Mouse (Mus musculus) hindbrain, embryonic 12.5 days (tissue): Measurements from ENCODE around the gene Hist2h2bb. TPM values are rescaled to one million over a fixed set of nuclear protein-coding genes. Genes with fewer than 3 reads are reported as not detected.
"Not testable (repeated sequence)": the region's sequence is repeated elsewhere in the genome, so short reads cannot be mapped to it uniquely, and the experiment has no call there.

ENCODE experiments used
- ATAC-seq: fragments of 200-750 bp; cut with Nextera tagmentation; 2 replicates; pipeline ENCODE4 v1.8.0; 2017; ENCODE audit warnings: moderate TSS enrichment; ENCODE audit not compliant: low FRiP score
- H3K27ac ChIP-seq: fragments of 300-500 bp; sonication (generic); 2 replicates; pipeline ENCODE4 v1.5.1; 2016; ENCODE audit warnings: mild to moderate bottlenecking
- H3K27me3 ChIP-seq: fragments of 300-500 bp; sonication (generic); 2 replicates; pipeline ENCODE4 v1.6.1; 2016; ENCODE audit warnings: mild to moderate bottlenecking
- H3K36me3 ChIP-seq: fragments of 300-500 bp; sonication (generic); 2 replicates; pipeline ENCODE4 v1.6.1; 2016; ENCODE audit warnings: mild to moderate bottlenecking
- H3K4me1 ChIP-seq: fragments of 300-500 bp; sonication (generic); 2 replicates; pipeline ENCODE4 v1.6.1; 2016
- H3K4me2 ChIP-seq: fragments of 300-500 bp; sonication (generic); replicated peaks from 2 replicates; pipeline ENCODE4 v1.6.1; 2016; ENCODE audit warnings: mild to moderate bottlenecking
- H3K4me3 ChIP-seq: fragments of 300-500 bp; sonication (generic); 2 replicates; pipeline ENCODE4 v1.5.1; 2016; ENCODE audit warnings: mild to moderate bottlenecking
- H3K9ac ChIP-seq: fragments of 300-500 bp; sonication (generic); 2 replicates; pipeline ENCODE4 v1.6.1; 2016; ENCODE audit warnings: mild to moderate bottlenecking, moderate library complexity
- H3K9me3 ChIP-seq: fragments of 300-500 bp; sonication (generic); replicated peaks from 2 replicates; pipeline ENCODE4 v1.6.1; 2016; ENCODE audit warnings: mild to moderate bottlenecking
- WGBS: fragments of 180-500 bp; shearing (Covaris S2); methylation state at CpG from one replicate; pipeline ENCODE4 v1.1.7; 2016; 5-methylcytosine and 5-hydroxymethylcytosine counted together
- polyA plus RNA-seq: library from polyadenylated mRNA; unstranded; fragments of >200 nt; fragmentation: Nextera tagmentation; extraction: Ambion mirVana; gene quantifications from 2 replicates; pipeline ENCODE4 v1.2.1, GENCODE M21; 2016

Gene Hist2h2bb
- polyA plus RNA-seq, 1 experiment from 2014 or later = 14.4 TPM

DNA sequence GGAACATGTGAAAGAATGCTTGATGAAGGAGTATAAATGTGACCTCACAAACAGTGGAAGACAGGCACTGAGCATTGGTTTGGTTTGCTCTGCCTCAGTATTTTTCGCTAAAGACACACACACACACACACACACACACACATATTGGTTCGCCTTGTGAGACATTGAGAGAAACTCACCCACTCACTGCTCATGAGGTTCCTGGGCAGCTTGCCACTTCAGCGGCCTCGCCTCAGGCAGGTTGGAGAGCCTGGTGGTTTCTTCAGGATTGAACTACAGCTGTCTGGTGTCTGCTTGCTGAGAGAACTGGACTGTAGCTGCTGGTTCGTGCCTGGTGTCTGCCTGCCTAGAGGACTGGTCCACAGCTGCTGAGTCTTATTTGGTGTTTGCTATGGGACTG lies 9.3 kb upstream of the Hist2h2bb start:
- Histone ChIP-seq H3K4me2 (no peak overlapping the region), H3K9me3 (no peaks in the 10 kb centered on the region), H3K36me3 (no peaks in the 10 kb centered on the region), H3K27me3 (no peaks in the 10 kb centered on the region), H3K4me3 (no peak overlapping the region), H3K27ac (no peak overlapping the region), H3K9ac (no peak overlapping the region), H3K4me1 (peaks cover 22% of the 10 kb centered on the region)
- no peak for ATAC-seq
- WGBS = 92% methylated on average over 5 of the region's 5 CpGs

DNA sequence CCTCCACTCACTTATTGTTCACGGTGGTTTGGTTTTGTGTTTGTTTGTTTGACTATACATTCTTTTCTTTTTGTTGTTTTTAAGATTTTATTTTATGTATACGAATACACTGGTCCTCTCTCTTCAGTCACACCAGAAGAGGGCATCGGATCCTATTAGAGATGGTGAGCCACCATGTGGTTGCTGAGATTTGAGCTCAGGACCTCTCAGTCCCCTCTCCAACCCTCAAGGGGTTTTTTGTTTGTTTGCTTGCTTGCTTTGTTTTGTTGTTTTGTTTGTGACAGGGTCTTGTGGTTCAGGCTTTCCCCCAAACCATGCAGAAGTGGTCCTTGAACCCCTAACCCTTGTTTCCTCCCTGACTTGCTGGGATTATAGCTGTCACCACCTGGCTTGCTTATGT lies 7.9 kb upstream of the Hist2h2bb start:
- Histone ChIP-seq H3K4me3 (peak overlapping the region; percentile 59), H3K36me3 (no peaks in the 10 kb centered on the region), H3K9ac (peak overlapping the region; percentile 82; the same call in 1 of the 2 replicates), H3K27ac (peak overlapping the region; percentile 98), H3K4me2 (peak overlapping the region; percentile 85), H3K4me1 (peaks cover 22% of the 10 kb centered on the region), H3K27me3 (no peaks in the 10 kb centered on the region), H3K9me3 (no peaks in the 10 kb centered on the region)
- WGBS = 56% methylated on average over 3 of the region's 3 CpGs
- no peak for ATAC-seq

DNA sequence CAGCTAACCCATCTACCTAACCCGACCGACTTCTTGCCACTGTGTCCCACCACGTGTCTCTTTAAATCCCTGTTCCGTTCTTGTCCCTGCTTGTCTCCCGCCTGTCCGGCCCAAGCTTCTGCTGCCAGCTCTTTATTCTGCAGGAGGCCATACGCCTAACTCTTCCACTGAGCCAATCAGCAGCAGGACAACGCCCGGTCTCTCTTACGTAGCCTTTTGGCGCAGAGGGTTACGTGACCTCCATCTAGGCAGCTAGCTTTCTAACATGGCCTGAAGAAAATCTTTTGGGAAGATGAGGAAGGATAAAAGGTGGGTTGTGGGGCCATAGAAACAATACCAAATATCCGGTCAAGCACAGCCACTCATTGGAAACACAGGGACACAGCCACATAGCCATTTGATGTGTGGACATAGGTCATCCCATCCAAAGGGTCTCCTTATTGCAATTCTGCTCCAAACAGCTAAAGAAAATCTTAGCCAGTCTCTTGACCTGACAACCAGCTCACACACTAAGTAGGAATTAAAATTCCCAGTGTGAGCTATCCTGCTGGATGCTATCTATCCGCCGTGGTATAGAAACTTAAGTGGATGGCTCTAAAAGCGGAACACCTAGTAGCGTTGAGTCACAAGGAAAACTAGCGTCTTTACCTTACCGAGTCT lies 7.2 kb upstream of the Hist2h2bb start:
- H3K4me1 ChIP-seq = peaks cover 22% of the 10 kb centered on the region
- H3K36me3 ChIP-seq = no peaks in the 10 kb centered on the region
- peak overlapping the region; percentile 59 for H3K4me3 ChIP-seq
- peak overlapping the region; percentile 98 for H3K27ac ChIP-seq
- H3K9me3 ChIP-seq = no peaks in the 10 kb centered on the region
- WGBS = under 1% methylated on average over 19 of the region's 19 CpGs
- H3K27me3 ChIP-seq = no peaks in the 10 kb centered on the region
- ATAC-seq = peak; percentile 76
- peak overlapping the region; percentile 82 for H3K9ac ChIP-seq
- H3K4me2 ChIP-seq = peak overlapping the region; percentile 85

DNA sequence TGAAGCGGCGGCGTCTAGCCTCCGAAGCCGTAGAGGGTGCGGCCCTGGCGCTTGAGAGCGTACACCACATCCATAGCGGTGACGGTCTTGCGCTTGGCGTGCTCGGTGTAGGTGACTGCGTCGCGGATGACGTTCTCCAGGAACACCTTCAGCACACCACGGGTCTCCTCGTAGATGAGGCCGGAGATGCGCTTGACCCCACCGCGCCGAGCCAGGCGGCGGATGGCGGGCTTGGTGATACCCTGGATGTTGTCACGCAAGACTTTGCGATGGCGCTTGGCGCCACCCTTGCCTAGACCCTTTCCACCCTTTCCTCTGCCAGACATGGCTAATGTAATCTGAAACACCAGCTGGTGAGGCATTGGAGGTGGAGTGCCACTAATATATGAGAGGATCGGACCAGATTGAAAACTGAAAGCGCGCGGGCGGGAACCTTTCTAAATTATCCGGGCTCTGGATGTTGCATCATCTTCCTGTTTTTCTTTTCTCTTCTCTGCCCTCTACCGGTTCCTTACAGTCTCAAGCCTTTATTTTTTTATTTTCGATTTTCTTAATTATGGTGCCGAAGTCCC lies 6.5 kb upstream of the Hist2h2bb start, which contains the start of gene Hist2h4:
TSS of gene Hist2h4 (minus strand) at position 333 of the 572 bp plus-strand sequence.
- peak within 1 kb of the TSS; percentile 82 for H3K9ac ChIP-seq
- H3K27ac ChIP-seq = peak within 1 kb of the TSS; percentile 98
- no peaks in the 10 kb centered on the region for H3K27me3 ChIP-seq
- WGBS = under 1% methylated on average over 40 of the region's 40 CpGs
- peak; percentile 87 for ATAC-seq
- H3K36me3 ChIP-seq = no peaks in the 10 kb centered on the region
- H3K9me3 ChIP-seq = no peaks in the 10 kb centered on the region
- peak within 1 kb of the TSS; percentile 59 for H3K4me3 ChIP-seq
- H3K4me1 ChIP-seq = peaks cover 25% of the 10 kb centered on the region
- H3K4me2 ChIP-seq = peak within 1 kb of the TSS; percentile 85

DNA sequence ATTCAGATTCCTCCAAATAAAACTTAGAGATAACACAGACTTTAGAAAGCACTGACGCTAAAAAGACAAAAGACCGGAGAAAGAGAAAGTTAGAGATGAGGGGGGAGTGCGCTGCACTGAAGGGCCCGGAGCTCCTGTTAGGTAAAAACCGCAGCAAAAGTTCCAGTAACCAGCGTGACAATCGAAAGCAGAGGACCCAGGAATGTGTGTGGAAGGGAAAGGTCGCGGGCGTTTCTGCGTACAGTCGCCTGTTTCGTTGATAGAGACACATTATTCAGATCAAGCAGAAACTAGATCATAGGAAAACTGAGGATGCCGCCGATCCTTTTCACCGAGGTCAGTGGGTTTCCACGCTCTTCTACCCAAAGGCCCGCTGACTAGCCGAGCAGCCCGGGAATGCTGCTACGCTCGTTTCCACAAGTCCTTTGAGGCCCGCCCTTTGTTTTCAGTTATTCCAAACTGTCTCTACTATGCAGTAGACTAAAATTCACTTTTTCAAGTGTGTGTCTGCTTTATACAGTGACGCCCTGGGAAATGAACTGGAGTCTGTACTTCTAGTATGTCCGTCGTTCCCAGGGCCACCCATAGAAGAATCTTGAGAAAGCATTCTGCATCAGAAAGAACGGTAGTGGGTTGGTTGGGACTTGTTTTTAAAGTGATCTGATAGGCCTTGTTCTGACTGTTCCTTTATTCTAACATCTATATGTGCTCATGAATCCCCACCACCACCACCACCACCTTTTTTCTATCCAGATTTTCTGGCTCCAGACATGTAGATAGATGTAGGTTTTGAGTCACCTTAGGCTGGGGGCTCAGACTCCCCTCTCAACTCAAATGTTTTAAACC lies 5.8 kb upstream of the Hist2h2bb start:
- Histone ChIP-seq H3K4me3 (peak overlapping the region; percentile 59), H3K4me1 (peaks cover 26% of the 10 kb centered on the region), H3K27me3 (no peaks in the 10 kb centered on the region), H3K36me3 (no peaks in the 10 kb centered on the region), H3K4me2 (peak overlapping the region; percentile 85), H3K9ac (peak overlapping the region; percentile 50), H3K27ac (peak overlapping the region; percentile 98), H3K9me3 (no peaks in the 10 kb centered on the region)
- WGBS = 5% methylated on average over 27 of the region's 27 CpGs
- ATAC-seq = peak; percentile 42

DNA sequence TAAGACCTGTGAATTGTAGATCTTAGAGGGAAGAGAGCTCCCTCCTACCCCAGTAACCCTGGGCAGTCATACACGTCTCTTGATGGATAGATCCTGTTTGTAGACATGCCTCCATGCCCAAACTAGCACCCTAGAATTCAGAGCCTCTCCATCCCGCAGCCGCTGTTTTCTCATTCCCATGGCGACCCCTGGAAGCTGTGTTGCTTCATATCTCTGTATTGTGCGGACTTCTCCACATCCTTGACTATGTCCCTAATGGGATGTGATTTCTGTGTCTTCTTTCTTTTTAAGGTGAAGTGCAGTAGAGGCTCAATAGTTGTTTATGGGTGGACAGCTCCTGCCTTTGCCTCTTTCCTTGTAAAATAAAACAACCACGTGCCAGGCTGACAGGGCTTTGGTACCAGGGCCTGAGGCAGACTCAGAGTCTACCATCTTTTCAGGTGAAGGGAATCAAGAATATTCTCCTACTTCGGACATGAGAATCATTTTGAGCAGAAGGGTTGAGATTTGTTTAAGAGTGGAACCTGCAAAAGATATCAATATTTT lies 5.1 kb upstream of the Hist2h2bb start:
- 67% methylated on average over 7 of the region's 7 CpGs for WGBS
- Histone ChIP-seq H3K36me3 (no peaks in the 10 kb centered on the region), H3K9me3 (no peaks in the 10 kb centered on the region), H3K27me3 (no peaks in the 10 kb centered on the region), H3K4me1 (peaks cover 26% of the 10 kb centered on the region), H3K27ac (peak overlapping the region; percentile 98), H3K4me3 (peak overlapping the region; percentile 59), H3K4me2 (peak overlapping the region; percentile 85), H3K9ac (peak overlapping the region; percentile 50; the same call in 1 of the 2 replicates)
- no peak for ATAC-seq

DNA sequence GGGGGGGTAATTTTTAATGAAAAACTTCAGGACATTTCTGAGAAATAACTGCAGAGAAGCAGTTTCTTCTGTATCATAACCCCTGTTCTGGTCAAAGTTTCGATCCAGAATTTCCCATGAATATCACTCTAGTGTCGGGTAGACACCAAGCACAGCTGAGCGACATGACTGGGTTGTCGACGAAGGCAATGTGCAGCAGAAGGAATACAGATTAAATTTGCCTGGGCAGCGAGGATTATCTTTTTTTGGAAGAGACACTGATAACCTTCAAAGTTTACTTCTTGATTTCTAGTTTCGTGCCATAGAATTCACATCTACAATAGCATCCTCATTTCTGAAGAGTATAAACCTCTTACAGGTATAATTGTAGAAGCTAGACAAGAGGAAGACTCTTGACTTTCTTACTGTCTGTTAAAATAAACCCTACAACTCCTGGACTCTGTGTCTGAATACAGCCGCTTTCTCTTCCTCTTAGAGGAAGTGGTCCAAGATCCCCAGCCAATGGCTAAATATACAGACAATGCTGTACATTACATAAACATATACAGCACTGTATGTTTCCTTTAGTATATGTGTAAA lies 3.3 kb upstream of the Hist2h2bb start:
- H3K36me3 ChIP-seq = no peaks in the 10 kb centered on the region
- H3K27me3 ChIP-seq = no peaks in the 10 kb centered on the region
- WGBS = 93% methylated on average over 8 of the region's 8 CpGs
- peaks cover 26% of the 10 kb centered on the region for H3K4me1 ChIP-seq
- no peaks in the 10 kb centered on the region for H3K9me3 ChIP-seq
- ATAC-seq = no peak
- H3K4me2 ChIP-seq = no peak overlapping the region
- H3K27ac ChIP-seq = no peak overlapping the region
- no peak overlapping the region for H3K4me3 ChIP-seq
- no peak overlapping the region for H3K9ac ChIP-seq

DNA sequence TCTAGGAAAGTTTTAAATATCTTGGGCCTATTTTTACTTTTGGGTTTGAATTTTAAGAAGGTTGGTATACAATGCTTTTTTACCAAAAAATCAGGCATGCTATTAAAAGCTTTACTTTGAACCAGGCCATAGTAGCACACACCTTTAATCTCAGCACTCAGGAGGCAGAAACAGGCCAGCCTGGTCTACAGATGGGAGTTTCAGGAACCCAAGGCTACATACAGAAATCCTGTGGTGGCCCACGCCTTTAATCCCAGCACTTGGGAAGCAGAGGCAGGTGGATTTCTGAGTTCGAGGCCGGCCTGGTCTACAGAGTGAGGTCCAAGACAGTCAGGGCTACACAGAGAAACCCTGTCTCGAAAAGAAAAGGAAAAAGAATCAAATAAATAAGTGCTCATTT lies 2.0 kb upstream of the Hist2h2bb start:
- H3K9ac ChIP-seq = 0 out of 2 replicates have a peak overlapping the region, but pooled peaks have one; percentile 8
- H3K4me3 ChIP-seq = no peak overlapping the region
- no peak for ATAC-seq
- H3K27ac ChIP-seq = peak overlapping the region; percentile 86
- 77% methylated on average over 4 of the region's 4 CpGs for WGBS
- H3K9me3 ChIP-seq = no peaks in the 10 kb centered on the region
- no peaks in the 10 kb centered on the region for H3K36me3 ChIP-seq
- no peaks in the 10 kb centered on the region for H3K27me3 ChIP-seq
- no peak overlapping the region; the same call in 1 of the 2 replicates for H3K4me2 ChIP-seq
- peaks cover 16% of the 10 kb centered on the region for H3K4me1 ChIP-seq

DNA sequence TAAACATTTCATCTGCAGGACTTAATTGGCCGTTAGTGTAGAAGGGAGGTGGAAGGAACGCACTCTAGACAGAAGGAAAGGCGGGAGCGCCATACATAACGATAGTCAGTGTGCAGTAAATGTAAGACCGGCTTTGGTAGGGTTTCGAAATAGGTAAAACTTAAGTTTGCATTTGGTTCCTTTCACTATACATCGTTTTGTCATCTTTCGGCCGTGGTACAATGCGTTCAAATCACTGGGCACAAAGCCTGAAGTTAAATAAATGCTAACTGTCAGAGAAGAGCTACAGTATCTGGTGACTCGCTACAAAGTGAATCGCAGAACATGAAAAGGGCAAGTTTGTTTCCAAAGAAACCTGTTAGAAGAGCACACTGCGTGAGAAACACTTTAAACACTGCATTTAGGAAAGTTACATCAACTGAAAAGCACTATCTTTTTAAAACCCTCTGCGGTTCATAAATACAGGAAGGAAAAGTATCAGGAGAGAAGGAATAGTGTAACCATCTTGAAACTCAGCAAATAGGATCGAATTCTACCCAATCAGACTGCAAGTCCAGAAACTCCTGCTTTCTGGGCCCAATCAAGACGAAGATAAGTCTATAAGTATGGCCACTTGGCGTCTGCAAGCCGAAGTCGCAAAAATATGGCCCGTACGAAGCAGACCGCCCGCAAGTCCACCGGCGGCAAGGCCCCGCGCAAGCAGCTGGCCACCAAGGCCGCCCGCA lies 1.3 kb upstream of the Hist2h2bb start, which contains the start of gene Hist2h3b:
TSS of gene Hist2h3b (plus strand) at position 604 of the 725 bp plus-strand sequence.
- Histone ChIP-seq H3K9me3 (no peaks in the 10 kb centered on the region), H3K4me2 (peak within 1 kb of the TSS; percentile 81), H3K27me3 (no peaks in the 10 kb centered on the region), H3K4me1 (peaks cover 16% of the 10 kb centered on the region), H3K9ac (peak within 1 kb of the TSS; percentile 64), H3K27ac (peak within 1 kb of the TSS; percentile 96), H3K36me3 (no peaks in the 10 kb centered on the region), H3K4me3 (peak within 1 kb of the TSS; percentile 49)
- WGBS = 24% methylated on average over 30 of the region's 30 CpGs
- peak; percentile 73 for ATAC-seq

DNA sequence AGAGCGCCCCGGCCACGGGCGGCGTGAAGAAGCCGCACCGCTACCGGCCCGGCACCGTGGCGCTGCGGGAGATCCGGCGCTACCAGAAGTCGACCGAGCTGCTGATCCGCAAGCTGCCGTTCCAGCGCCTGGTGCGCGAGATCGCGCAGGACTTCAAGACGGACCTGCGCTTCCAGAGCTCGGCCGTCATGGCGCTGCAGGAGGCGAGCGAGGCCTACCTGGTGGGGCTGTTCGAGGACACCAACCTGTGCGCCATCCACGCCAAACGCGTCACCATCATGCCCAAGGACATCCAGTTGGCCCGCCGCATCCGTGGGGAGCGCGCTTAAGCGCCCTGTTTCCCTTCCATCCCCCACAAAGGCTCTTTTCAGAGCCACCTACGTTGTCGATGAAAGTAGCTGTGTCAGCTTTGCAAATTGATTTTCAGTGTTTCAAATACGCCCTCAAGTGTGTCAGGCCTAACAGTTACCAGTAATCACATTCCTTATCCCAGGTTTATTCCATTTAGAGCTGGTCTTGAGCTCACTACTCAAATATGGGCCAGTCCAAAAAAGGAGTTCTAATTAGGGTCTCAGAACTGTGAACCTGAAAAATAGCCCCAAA lies 675 bp upstream of the Hist2h2bb start:
- H3K4me3 ChIP-seq = peak overlapping the region; percentile 49
- peak; percentile 65 for ATAC-seq
- H3K9me3 ChIP-seq, H3K27me3 ChIP-seq, H3K36me3 ChIP-seq: not testable (repeated sequence)
- H3K9ac ChIP-seq = peak overlapping the region; percentile 64
- H3K4me1 ChIP-seq = peaks cover 15% of the 10 kb centered on the region
- H3K27ac ChIP-seq = peak overlapping the region; percentile 96
- H3K4me2 ChIP-seq = peak overlapping the region; percentile 81
- WGBS = 0% methylated on average over 16 of the region's 44 CpGs
